Mouse (Mus musculus): Measurements from ENCODE around the gene Ldlrad3. TPM values are rescaled to one million over a fixed set of nuclear protein-coding genes. Genes with fewer than 3 reads are reported as not detected.
A peak's percentile ranks its signal among the peaks of the same experiment; 100 is the strongest.

Ldlrad3 gene
- polyA plus RNA-seq, 2 experiments, result 2.1 to 2.9 TPM

- Histone ChIP-seq H3K9ac (replicated peaks) (no peak overlapping the region), H3K9me3 (ENCODE audit: control insufficient read depth, low read length) (no peaks in the 10 kb centered on the region), H3K4me2 (ENCODE audit: low read depth) (no peak overlapping the region), H3K27ac (no peak overlapping the region), H3K4me3 (ENCODE audit: insufficient read depth in 1 of 2, low read depth in 2 of 2, low read length in 2 of 2) (no peak overlapping the region), H3K4me1 (replicated peaks; ENCODE audit: control insufficient read depth in 2 of 2, insufficient read depth in 2 of 2, low read length in 1 of 2) (no peaks in the 10 kb centered on the region), H3K27me3 (ENCODE audit: control insufficient read depth, insufficient read depth, low read length) (no peaks in the 10 kb centered on the region), H3K36me3 (replicated peaks; ENCODE audit: control insufficient read depth, insufficient read depth, low read depth) (no peaks in the 10 kb centered on the region)
- TF ChIP-seq CTCF (IDR thresholded peaks at IDR 0.05; ENCODE audit: low read depth) (no peak), EP300 (IDR thresholded peaks at IDR 0.05; ENCODE audit: low read depth) (no peak)
- no peak for DNase-seq (ENCODE audit: low read depth in 3 of 3, low spot score in 3 of 3)
- no peak for ATAC-seq (ENCODE audit: insufficient read depth)
- 55% methylated on average over 3 of the region's 3 CpGs for WGBS (ENCODE audit: insufficient replicate concordance)
Measured at GRCm38 (mm10) chr2:101933301-101933700, 252.9 kb downstream of the Ldlrad3 start.

GRCm38 (mm10) chr2:101932169-101932936, 253.8 kb downstream of the Ldlrad3 start:
- Histone ChIP-seq H3K36me3 (replicated peaks; ENCODE audit: control insufficient read depth, insufficient read depth, low read depth) (no peaks in the 10 kb centered on the region), H3K4me3 (ENCODE audit: insufficient read depth in 1 of 2, low read depth in 2 of 2, low read length in 2 of 2) (no peak overlapping the region), H3K4me1 (replicated peaks; ENCODE audit: control insufficient read depth in 2 of 2, insufficient read depth in 2 of 2, low read length in 1 of 2) (no peaks in the 10 kb centered on the region), H3K27ac (no peak overlapping the region), H3K9me3 (ENCODE audit: control insufficient read depth, low read length) (no peaks in the 10 kb centered on the region), H3K4me2 (ENCODE audit: low read depth) (no peak overlapping the region), H3K27me3 (ENCODE audit: control insufficient read depth, insufficient read depth, low read length) (no peaks in the 10 kb centered on the region), H3K9ac (replicated peaks) (no peak overlapping the region)
- DNase-seq (ENCODE audit: low read depth in 3 of 3, low spot score in 3 of 3), result no peak
- 61% methylated on average over 14 of the region's 14 CpGs for WGBS (ENCODE audit: insufficient replicate concordance)
- no peak for ATAC-seq (ENCODE audit: insufficient read depth)
- TF ChIP-seq EP300 (IDR thresholded peaks at IDR 0.05; ENCODE audit: low read depth) (no peak), CTCF (IDR thresholded peaks at IDR 0.05; ENCODE audit: low read depth) (no peak)

- no peak overlapping the region for H3K9ac ChIP-seq (replicated peaks)
- no peaks in the 10 kb centered on the region for H3K9me3 ChIP-seq (ENCODE audit: control insufficient read depth, low read length)
- no peaks in the 10 kb centered on the region for H3K27me3 ChIP-seq (ENCODE audit: control insufficient read depth, insufficient read depth, low read length)
- no peak for ATAC-seq (ENCODE audit: insufficient read depth)
- H3K4me2 ChIP-seq (ENCODE audit: low read depth), result no peak overlapping the region
- peaks cover 0 to 7% of the 10 kb centered on the region in 2 experiments; a peak in 1 of 4 replicates for H3K4me1 ChIP-seq (replicated peaks; ENCODE audit: control insufficient read depth in 2 of 2, insufficient read depth in 2 of 2, low read length in 1 of 2)
- no peaks in the 10 kb centered on the region for H3K36me3 ChIP-seq (replicated peaks; ENCODE audit: control insufficient read depth, insufficient read depth, low read depth)
- no peak overlapping the region for H3K4me3 ChIP-seq (ENCODE audit: insufficient read depth in 1 of 2, low read depth in 2 of 2, low read length in 2 of 2)
- WGBS (ENCODE audit: insufficient replicate concordance), result 63% methylated on average over 12 of the region's 12 CpGs
- no peak for DNase-seq (ENCODE audit: low read depth in 3 of 3, low spot score in 3 of 3)
- no peak for TF ChIP-seq EP300 (IDR thresholded peaks at IDR 0.05; ENCODE audit: low read depth)
- no peak for TF ChIP-seq CTCF (IDR thresholded peaks at IDR 0.05; ENCODE audit: low read depth)
- no peak overlapping the region for H3K27ac ChIP-seq
Measured at GRCm38 (mm10) chr2:101925591-101926188, 260.5 kb downstream of the Ldlrad3 start.

GRCm38 (mm10) chr2:101925183-101925582, 261.0 kb downstream of the Ldlrad3 start:
- no peaks in the 10 kb centered on the region for H3K27me3 ChIP-seq (ENCODE audit: control insufficient read depth, insufficient read depth, low read length)
- no peaks in the 10 kb centered on the region for H3K36me3 ChIP-seq (replicated peaks; ENCODE audit: control insufficient read depth, insufficient read depth, low read depth)
- H3K9me3 ChIP-seq (ENCODE audit: control insufficient read depth, low read length), result no peaks in the 10 kb centered on the region
- H3K27ac ChIP-seq, result no peak overlapping the region
- ATAC-seq (ENCODE audit: insufficient read depth) (no peak), DNase-seq (ENCODE audit: low read depth in 3 of 3, low spot score in 3 of 3) (no peak)
- H3K9ac ChIP-seq (replicated peaks), result no peak overlapping the region
- no peak overlapping the region for H3K4me2 ChIP-seq (ENCODE audit: low read depth)
- no peak overlapping the region for H3K4me3 ChIP-seq (ENCODE audit: insufficient read depth in 1 of 2, low read depth in 2 of 2, low read length in 2 of 2)
- TF ChIP-seq CTCF (IDR thresholded peaks at IDR 0.05; ENCODE audit: low read depth) (no peak), EP300 (IDR thresholded peaks at IDR 0.05; ENCODE audit: low read depth) (no peak)
- 67% methylated on average over 3 of the region's 3 CpGs for WGBS (ENCODE audit: insufficient replicate concordance)
- peaks cover 0 to 7% of the 10 kb centered on the region in 2 experiments; a peak in 1 of 4 replicates for H3K4me1 ChIP-seq (replicated peaks; ENCODE audit: control insufficient read depth in 2 of 2, insufficient read depth in 2 of 2, low read length in 1 of 2)

GRCm38 (mm10) chr2:101923181-101923580, 263.0 kb downstream of the Ldlrad3 start:
- no peaks in the 10 kb centered on the region for H3K27me3 ChIP-seq (ENCODE audit: control insufficient read depth, insufficient read depth, low read length)
- TF ChIP-seq EP300 (IDR thresholded peaks at IDR 0.05; ENCODE audit: low read depth) (no peak), CTCF (IDR thresholded peaks at IDR 0.05; ENCODE audit: low read depth) (no peak)
- H3K4me2 ChIP-seq (ENCODE audit: low read depth), result no peak overlapping the region
- 62% methylated on average over 4 of the region's 4 CpGs for WGBS (ENCODE audit: insufficient replicate concordance)
- H3K9ac ChIP-seq (replicated peaks), result no peak overlapping the region
- H3K36me3 ChIP-seq (replicated peaks; ENCODE audit: control insufficient read depth, insufficient read depth, low read depth), result no peaks in the 10 kb centered on the region
- no peaks in the 10 kb centered on the region for H3K9me3 ChIP-seq (ENCODE audit: control insufficient read depth, low read length)
- H3K4me3 ChIP-seq (ENCODE audit: insufficient read depth in 1 of 2, low read depth in 2 of 2, low read length in 2 of 2), result no peak overlapping the region
- ATAC-seq (ENCODE audit: insufficient read depth) (no peak), DNase-seq (ENCODE audit: low read depth in 3 of 3, low spot score in 3 of 3) (peak; percentile 19 to 28 (median 19))
- no peak overlapping the region for H3K27ac ChIP-seq
- peaks cover 0 to 7% of the 10 kb centered on the region in 2 experiments; a peak in 1 of 4 replicates for H3K4me1 ChIP-seq (replicated peaks; ENCODE audit: control insufficient read depth in 2 of 2, insufficient read depth in 2 of 2, low read length in 1 of 2)
